Mouse (Mus musculus): ENCODE measurements around the gene Cd248. TPM values are rescaled to one million over a fixed set of nuclear protein-coding genes. Genes with fewer than 3 reads are reported as not detected.

Cd248 gene
- total RNA-seq (2023), result not detected

GRCm38 (mm10) chr19:5067867-5068569 is at the start of gene Cd248:
Gene Cd248, plus strand, starts transcription at chr19:5068078.

GRCm38 (mm10) chr19:5023621-5024479 is 44.0 kb upstream of the Cd248 start, which contains the start of gene Slc29a2:
Gene Slc29a2, plus strand, starts transcription at chr19:5023860.

GRCm38 (mm10) chr19:5038709-5039156 is 29.1 kb upstream of the Cd248 start, which contains the start of the genes B4gat1 and AC124502.3:
Gene B4gat1, plus strand, starts transcription at chr19:5038826.
Gene AC124502.3, plus strand, starts transcription at chr19:5038891.

GRCm38 (mm10) chr19:5040862-5041523 is 26.9 kb upstream of the Cd248 start, which contains the start of gene Brms1:
Gene Brms1, plus strand, starts transcription at chr19:5041354.

GRCm38 (mm10) chr19:5050047-5050905 is 17.6 kb upstream of the Cd248 start, which contains the start of gene Rin1:
Gene Rin1, plus strand, starts transcription at chr19:5050481.

GRCm38 (mm10) chr19:5085145-5085863 is 17.4 kb downstream of the Cd248 start, which contains the start of gene Tmem151a:
Gene Tmem151a, minus strand, starts transcription at chr19:5085531.

GRCm38 (mm10) chr19:5087884-5088728 is 20.2 kb downstream of the Cd248 start, which contains the start of gene Yif1a:
Gene Yif1a, plus strand, starts transcription at chr19:5088538.

GRCm38 (mm10) chr19:5098363-5099143 is 30.7 kb downstream of the Cd248 start, which contains the start of gene Cnih2:
Gene Cnih2, minus strand, starts transcription at chr19:5098521.

GRCm38 (mm10) chr19:5106731-5107191 is 38.9 kb downstream of the Cd248 start, which contains the start of gene Rab1b:
Gene Rab1b, minus strand, starts transcription at chr19:5107072.

GRCm38 (mm10) chr19:5118384-5118698 is 50.5 kb downstream of the Cd248 start, which contains the start of gene Klc2:
Gene Klc2, minus strand, starts transcription at chr19:5118560.

Other genes with a start within 250 kb of the Cd248 start
- gene Ccs, start 228.7 kb upstream of the Cd248 start, total RNA-seq (2023), result 10 to 100 TPM; 23.0 to 24.4 TPM
- gene Ccdc87, start 228.7 kb upstream of the Cd248 start, total RNA-seq (2023), result not detected
- gene Ctsf, start 212.9 kb upstream of the Cd248 start, total RNA-seq (2023), result under 1 TPM in 1 of 2 experiments, not detected in 1; 0.87 TPM
- gene Actn3, start 190.2 kb upstream of the Cd248 start, total RNA-seq (2023), result not detected
- gene Zdhhc24, start 189.4 kb upstream of the Cd248 start, total RNA-seq (2023), result 1 to 10 TPM; 7.9 to 9.3 TPM
- 1 to 10 TPM; 4.1 to 4.3 TPM for gene Bbs1, start 161.4 kb upstream of the Cd248 start, total RNA-seq (2023)
- 10 to 100 TPM; 78.9 to 86.2 TPM for gene Dpp3, start 139.8 kb upstream of the Cd248 start, total RNA-seq (2023)
- 1 to 10 TPM; 1.7 to 4.2 TPM for gene Peli3, start 125.0 kb upstream of the Cd248 start, total RNA-seq (2023)
- 10 to 100 TPM; 22.0 to 39.4 TPM for gene Mrpl11, start 105.9 kb upstream of the Cd248 start, total RNA-seq (2023)
- not detected for gene Npas4, start 77.8 kb upstream of the Cd248 start, total RNA-seq (2023)
- 1 to 10 TPM; 5.6 to 9.4 TPM for gene Slc29a2, start 44.2 kb upstream of the Cd248 start, total RNA-seq (2023)
- 1 to 10 TPM; 4.8 TPM for gene B4gat1, start 29.3 kb upstream of the Cd248 start, total RNA-seq (2023)
- 1 to 10 TPM; 1.2 to 2.8 TPM for gene AC124502.3, start 29.2 kb upstream of the Cd248 start, total RNA-seq (2023)
- 10 to 100 TPM; 63.7 to 71.9 TPM for gene Brms1, start 26.7 kb upstream of the Cd248 start, total RNA-seq (2023)
- gene Rin1, start 17.6 kb upstream of the Cd248 start, total RNA-seq (2023), result 1 to 10 TPM; 2.5 to 5.3 TPM
- gene Tmem151a, start 17.5 kb downstream of the Cd248 start, total RNA-seq (2023), result not detected
- 10 to 100 TPM; 29.3 to 49.9 TPM for gene Yif1a, start 20.5 kb downstream of the Cd248 start, total RNA-seq (2023)
- gene Cnih2, start 30.4 kb downstream of the Cd248 start, total RNA-seq (2023), result 1 to 10 TPM; 1.2 to 2.2 TPM
- gene Rab1b, start 39.0 kb downstream of the Cd248 start, total RNA-seq (2023), result 100 to 1,000 TPM; 102 to 110 TPM
- 10 to 100 TPM; 42.3 to 50.5 TPM for gene Klc2, start 50.5 kb downstream of the Cd248 start, total RNA-seq (2023)
- gene Pacs1, start 205.0 kb downstream of the Cd248 start, total RNA-seq (2023), result 10 to 100 TPM; 81.2 to 92.8 TPM
- gene Sf3b2, start 227.4 kb downstream of the Cd248 start, total RNA-seq (2023), result 100 to 1,000 TPM; 309 to 311 TPM
- not detected for gene Gal3st3, start 230.3 kb downstream of the Cd248 start, total RNA-seq (2023)

All from B cell, adult 67 days (primary cell).